Mouse (Mus musculus): ENCODE measurements at regions not wholly inside any gene's neighbourhood (a gene's known extent, or its start where the extent isn't known, plus 50 kb on each side); places are given as distances from the start of the nearest gene placed in this dataset.

- no peak for DNase-seq (ENCODE audit: low read depth, low spot score)
Measured at GRCm38 (mm10) chr13:6178362-6179070, 317.2 kb downstream of the Klf6 start.

- no peak for DNase-seq (ENCODE audit: low read depth, low spot score)
Measured at GRCm38 (mm10) chr13:6189133-6189532, 327.9 kb downstream of the Klf6 start.

- no peak for DNase-seq (ENCODE audit: low read depth, low spot score)
Measured at GRCm38 (mm10) chr13:6189566-6189965, 328.3 kb downstream of the Klf6 start.

GRCm38 (mm10) chr13:6191186-6191914 lies 330.1 kb downstream of the Klf6 start:
- DNase-seq (ENCODE audit: low read depth, low spot score), result no peak

GRCm38 (mm10) chr13:6191915-6192295 lies 330.6 kb downstream of the Klf6 start:
- DNase-seq (ENCODE audit: low read depth, low spot score), result no peak

GRCm38 (mm10) chr13:6196690-6197089 lies 335.4 kb downstream of the Klf6 start:
- no peak for DNase-seq (ENCODE audit: low read depth, low spot score)

GRCm38 (mm10) chr13:6199107-6199506 lies 337.8 kb downstream of the Klf6 start:
- no peak for DNase-seq (ENCODE audit: low read depth, low spot score)

- no peak for DNase-seq (ENCODE audit: low read depth, low spot score)
Measured at GRCm38 (mm10) chr13:6201516-6201915, 340.2 kb downstream of the Klf6 start.

- DNase-seq (ENCODE audit: low read depth, low spot score), result no peak
Measured at GRCm38 (mm10) chr13:6204801-6205200, 343.1 kb upstream of the Pitrm1 start.

- DNase-seq (ENCODE audit: low read depth, low spot score), result no peak
Measured at GRCm38 (mm10) chr13:6212550-6212949, 335.4 kb upstream of the Pitrm1 start.

GRCm38 (mm10) chr13:6214189-6214588 lies 333.8 kb upstream of the Pitrm1 start:
- DNase-seq (ENCODE audit: low read depth, low spot score), result no peak

- DNase-seq (ENCODE audit: low read depth, low spot score), result no peak
Measured at GRCm38 (mm10) chr13:6226087-6226643, 321.8 kb upstream of the Pitrm1 start.

- DNase-seq (ENCODE audit: low read depth, low spot score), result no peak
Measured at GRCm38 (mm10) chr13:6228278-6228677, 319.7 kb upstream of the Pitrm1 start.

GRCm38 (mm10) chr13:6235394-6235793 lies 312.6 kb upstream of the Pitrm1 start:
- no peak for DNase-seq (ENCODE audit: low read depth, low spot score)

- no peak for DNase-seq (ENCODE audit: low read depth, low spot score)
Measured at GRCm38 (mm10) chr13:6236503-6236902, 311.4 kb upstream of the Pitrm1 start.

GRCm38 (mm10) chr13:6237201-6237600 lies 310.7 kb upstream of the Pitrm1 start:
- DNase-seq (ENCODE audit: low read depth, low spot score), result no peak

- DNase-seq (ENCODE audit: low read depth, low spot score), result no peak
Measured at GRCm38 (mm10) chr13:6240855-6241254, 307.1 kb upstream of the Pitrm1 start.

GRCm38 (mm10) chr13:6241472-6242123 lies 306.4 kb upstream of the Pitrm1 start:
- DNase-seq (ENCODE audit: low read depth, low spot score), result no peak

- DNase-seq (ENCODE audit: low read depth, low spot score), result no peak
Measured at GRCm38 (mm10) chr13:6250106-6250505, 297.8 kb upstream of the Pitrm1 start.

GRCm38 (mm10) chr13:6251025-6251862 lies 296.7 kb upstream of the Pitrm1 start:
- DNase-seq (ENCODE audit: low read depth, low spot score), result no peak

GRCm38 (mm10) chr13:6252100-6252499 lies 295.8 kb upstream of the Pitrm1 start:
- no peak for DNase-seq (ENCODE audit: low read depth, low spot score)

Measured in c-Kit-negative CD71-positive TER-119-positive erythroid progenitor cells, embryonic 14.5 days (primary cell).